Mouse (Mus musculus) frontal cortex, postnatal 10 days (tissue): ENCODE results near the gene Golga4.

Experiments used
- DNase-seq, 2 experiments: peaks; one replicate each; pipeline ENCODE4 v3.0.0; 2022; ENCODE audit warnings: low spot score in 2 of 2, mixed read lengths in 1 of 2

Gene Golga4

GRCm38 (mm10) chr9:118488896-118489578 lies 17.0 kb upstream of the Golga4 start:
- no peak for DNase-seq

- peak in 1 of 2 experiments; percentile 65 for DNase-seq
Observed at GRCm38 (mm10) chr9:118489579-118490019, 16.5 kb upstream of the Golga4 start.

- DNase-seq = no peak
Observed at GRCm38 (mm10) chr9:118491195-118491594, 14.9 kb upstream of the Golga4 start.

- no peak for DNase-seq
Observed at GRCm38 (mm10) chr9:118492932-118493698, 13.0 kb upstream of the Golga4 start.

- DNase-seq = no peak
Observed at GRCm38 (mm10) chr9:118494106-118494505, 12.0 kb upstream of the Golga4 start.

- no peak for DNase-seq
Observed at GRCm38 (mm10) chr9:118495933-118496332, 10.1 kb upstream of the Golga4 start.

- DNase-seq = no peak
Observed at GRCm38 (mm10) chr9:118496952-118497351, 9.1 kb upstream of the Golga4 start.

GRCm38 (mm10) chr9:118498061-118498460 lies 8.0 kb upstream of the Golga4 start:
- DNase-seq = no peak

GRCm38 (mm10) chr9:118500963-118501362 lies 5.1 kb upstream of the Golga4 start:
- DNase-seq = no peak

GRCm38 (mm10) chr9:118504656-118505055 lies 1.4 kb upstream of the Golga4 start:
- no peak for DNase-seq

- DNase-seq = peak; percentile 32 to 44
Observed at GRCm38 (mm10) chr9:118506404-118507231, 551 bp downstream of the Golga4 start.

- no peak for DNase-seq
Observed at GRCm38 (mm10) chr9:118507552-118507951, 1.5 kb downstream of the Golga4 start.

GRCm38 (mm10) chr9:118508601-118509000 lies 2.5 kb downstream of the Golga4 start:
- no peak for DNase-seq

GRCm38 (mm10) chr9:118510941-118511690 lies 5.0 kb downstream of the Golga4 start:
- no peak for DNase-seq

GRCm38 (mm10) chr9:118512681-118513233 lies 6.7 kb downstream of the Golga4 start:
- no peak for DNase-seq

GRCm38 (mm10) chr9:118515476-118515875 lies 9.4 kb downstream of the Golga4 start:
- no peak for DNase-seq

GRCm38 (mm10) chr9:118516162-118516561 lies 10.1 kb downstream of the Golga4 start:
- DNase-seq = no peak

GRCm38 (mm10) chr9:118517619-118518018 lies 11.6 kb downstream of the Golga4 start:
- DNase-seq = no peak

- DNase-seq = no peak
Observed at GRCm38 (mm10) chr9:118519101-118519500, 13.0 kb downstream of the Golga4 start.

GRCm38 (mm10) chr9:118520011-118520410 lies 13.9 kb downstream of the Golga4 start:
- no peak for DNase-seq

GRCm38 (mm10) chr9:118520858-118521257 lies 14.8 kb downstream of the Golga4 start:
- no peak for DNase-seq
